Mouse (Mus musculus) forebrain, postnatal 0 days (tissue): ENCODE measurements around the gene Lhfpl5. TPM values are rescaled to one million over a fixed set of nuclear protein-coding genes. Genes with fewer than 3 reads are reported as not detected.

Experiments used
- ATAC-seq: fragments of 200-750 bp; cut with Nextera tagmentation; 2 replicates; pipeline ENCODE4 v1.8.0; 2017; ENCODE audit warnings: mild to moderate bottlenecking, moderate library complexity
- DNase-seq: peaks from one replicate; pipeline ENCODE4 v3.0.0-alpha.2; 2015
- H3K27ac ChIP-seq: fragments of 300-500 bp; sonication (generic); 2 replicates; pipeline ENCODE4 v1.5.1; 2014; ENCODE audit warnings: low read depth, mild to moderate bottlenecking, antibody characterized with exemption, low read length, moderate library complexity, mixed read lengths
- H3K27me3 ChIP-seq: fragments of 300-500 bp; sonication (generic); 2 replicates; pipeline ENCODE4 v1.6.1; 2014; ENCODE audit warnings: mild to moderate bottlenecking, low read length, mixed read lengths; ENCODE audit not compliant: insufficient read depth
- H3K36me3 ChIP-seq: fragments of 300-500 bp; sonication (generic); 2 replicates; pipeline ENCODE4 v1.6.1; 2014; ENCODE audit warnings: mild to moderate bottlenecking, moderate library complexity; ENCODE audit not compliant: insufficient read depth
- H3K4me1 ChIP-seq: fragments of 300-500 bp; sonication (generic); 2 replicates; pipeline ENCODE4 v1.6.1; 2014; ENCODE audit warnings: antibody characterized with exemption; ENCODE audit not compliant: insufficient read depth
- H3K4me2 ChIP-seq: fragments of 300-500 bp; sonication (generic); 2 replicates; pipeline ENCODE4 v1.6.1; 2014; ENCODE audit warnings: low read depth, mild to moderate bottlenecking, moderate library complexity
- H3K4me3 ChIP-seq: fragments of 300-500 bp; sonication (generic); 2 replicates; pipeline ENCODE4 v1.5.1; 2014; ENCODE audit warnings: low read depth, low read length, mixed read lengths
- H3K9ac ChIP-seq: fragments of 300-500 bp; sonication (generic); 2 replicates; pipeline ENCODE4 v1.6.1; 2014; ENCODE audit warnings: mild to moderate bottlenecking
- H3K9me3 ChIP-seq: fragments of 300-500 bp; sonication (generic); 2 replicates; pipeline ENCODE4 v1.6.1; 2016; ENCODE audit warnings: low read length
- CTCF ChIP-seq: sonication (generic); IDR thresholded peaks from 2 replicates; pipeline ENCODE4 v1.5.1; 2016; ENCODE audit warnings: antibody characterized with exemption, control low read depth, low read depth
- WGBS: fragments of 180-500 bp; shearing (Covaris S2); extraction: QIAGEN DNeasy Blood & Tissue Kit; methylation state at CpG from one replicate; pipeline ENCODE4 v1.1.7; 2014; 5-methylcytosine and 5-hydroxymethylcytosine counted together
- polyA plus RNA-seq: library from polyadenylated mRNA; unstranded; fragments of >200 nt; fragmentation: Nextera tagmentation; extraction: Ambion mirVana; gene quantifications from 2 replicates; pipeline ENCODE4 v1.2.1, GENCODE M21; 2015
- total RNA-seq: library from RNA; depleted of rRNA; stranded (reverse); fragments of >200 nt; gene quantifications from 2 replicates; pipeline ENCODE4 v1.2.3, GENCODE M21; 2014; rRNA removed

Lhfpl5 gene
- total RNA-seq (10.6 and 11.9 TPM in 2 replicates), polyA plus RNA-seq (11.4 and 13.2 TPM in 2 replicates)

DNA sequence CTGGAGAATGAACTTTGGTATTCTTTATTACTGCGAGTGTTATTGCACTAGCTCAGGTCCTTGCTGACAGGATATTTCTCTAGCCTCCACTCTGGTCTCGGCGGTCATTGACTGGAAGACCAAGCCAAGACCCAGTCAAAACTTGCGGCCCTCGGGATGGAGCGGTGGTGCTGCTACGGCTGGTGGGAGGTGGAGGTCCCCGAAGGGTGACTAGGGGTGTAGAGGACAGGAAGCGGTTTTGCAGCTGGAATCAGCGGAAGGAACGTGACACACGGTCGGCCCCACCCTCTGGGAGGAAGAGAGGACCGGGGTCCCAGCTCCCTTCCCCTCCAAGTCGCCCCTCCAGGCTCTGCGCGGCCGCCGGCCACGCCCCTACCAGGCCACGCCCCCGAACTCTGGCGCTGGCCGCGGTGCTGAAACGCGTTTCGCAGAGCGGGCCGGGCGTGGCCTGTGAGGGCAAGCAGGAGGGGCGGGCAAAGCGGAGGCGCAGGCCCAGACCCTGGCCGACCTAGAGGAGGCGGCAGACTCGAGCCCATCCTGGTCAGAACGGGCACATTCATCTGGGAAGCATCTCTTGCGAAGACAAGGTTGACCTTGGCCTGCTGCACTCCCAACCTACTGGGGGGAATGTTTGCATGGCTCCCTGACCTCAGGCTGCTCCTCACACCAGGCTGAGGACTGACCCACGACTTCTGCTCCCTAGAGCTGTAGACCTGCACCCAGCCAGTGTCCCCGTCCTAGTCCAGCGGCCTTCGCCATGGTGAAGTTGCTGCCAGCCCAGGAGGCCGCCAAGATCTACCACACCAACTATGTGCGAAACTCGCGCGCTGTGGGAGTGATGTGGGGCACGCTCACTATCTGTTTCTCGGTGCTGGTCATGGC lies at the start of gene Lhfpl5:
Gene Lhfpl5, plus strand, starts transcription at position 398 of the 882 bp plus-strand sequence.
- Histone ChIP-seq H3K4me3 (peak within 1 kb of the TSS; percentile 40), H3K4me2 (peak within 1 kb of the TSS; percentile 75), H3K4me1 (no peaks in the 10 kb centered on the region), H3K9me3 (no peaks in the 10 kb centered on the region), H3K9ac (peak within 1 kb of the TSS; percentile 52), H3K27me3 (no peaks in the 10 kb centered on the region), H3K36me3 (no peaks in the 10 kb centered on the region), H3K27ac (no peak within 1 kb of the TSS)
- 17% methylated on average over 49 of the region's 50 CpGs for WGBS
- no peak for TF ChIP-seq CTCF
- peak; percentile 62 for DNase-seq
- ATAC-seq = peak; percentile 89

DNA sequence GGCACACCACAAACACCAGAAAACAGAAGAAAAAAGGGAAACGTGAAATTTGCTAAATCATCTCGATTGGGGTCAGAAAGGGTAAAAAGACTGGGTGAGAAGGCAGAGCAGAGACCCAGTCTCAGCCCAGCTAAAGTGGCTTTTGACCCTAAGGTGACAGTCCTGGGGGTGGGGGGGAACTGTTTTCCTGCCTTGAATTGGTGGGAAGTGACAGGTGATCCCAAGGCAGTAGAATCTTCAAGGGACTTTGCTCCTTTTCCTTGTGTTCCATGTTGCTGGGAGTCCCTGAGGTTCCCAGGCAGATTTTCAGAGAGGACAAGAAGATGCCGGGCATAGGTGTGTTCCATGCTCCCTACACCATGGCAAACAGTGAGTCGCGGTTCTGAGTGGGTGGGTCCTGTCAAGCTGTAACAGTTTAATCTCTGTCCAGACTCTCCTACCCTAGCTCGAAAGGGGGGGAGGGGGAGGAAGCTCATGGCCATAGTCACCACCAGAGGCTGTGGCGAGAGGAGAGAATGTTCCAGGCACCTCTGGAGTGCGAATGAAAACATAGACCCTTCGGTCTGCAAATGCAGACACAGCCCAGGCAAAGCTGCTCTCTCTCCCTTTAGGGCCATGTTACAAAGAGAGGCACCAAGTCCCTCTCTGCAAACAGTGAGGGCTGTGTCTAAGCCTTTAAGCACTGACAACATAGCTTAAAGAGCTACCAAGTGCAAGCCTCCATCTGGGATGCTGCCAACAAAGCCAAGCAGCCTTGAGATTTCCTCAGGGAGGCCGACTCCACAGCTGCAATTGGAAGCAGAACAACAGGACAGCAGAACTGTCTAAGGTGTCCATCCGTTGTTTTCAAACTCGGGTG lies 48.0 kb upstream of the Lhfpl5 start:
- ATAC-seq (no peak), DNase-seq (no peak)
- Histone ChIP-seq H3K9ac (no peak overlapping the region), H3K9me3 (no peaks in the 10 kb centered on the region), H3K27ac (no peak overlapping the region; the same call in 1 of the 2 replicates), H3K27me3 (no peaks in the 10 kb centered on the region), H3K36me3 (no peaks in the 10 kb centered on the region), H3K4me1 (0 out of 2 replicates have a peak, but pooled peaks cover 4% of the 10 kb centered on the region), H3K4me2 (peak overlapping the region; percentile 28), H3K4me3 (no peak overlapping the region)
- TF ChIP-seq CTCF = no peak
- WGBS = 46% methylated on average over 12 of the region's 12 CpGs

DNA sequence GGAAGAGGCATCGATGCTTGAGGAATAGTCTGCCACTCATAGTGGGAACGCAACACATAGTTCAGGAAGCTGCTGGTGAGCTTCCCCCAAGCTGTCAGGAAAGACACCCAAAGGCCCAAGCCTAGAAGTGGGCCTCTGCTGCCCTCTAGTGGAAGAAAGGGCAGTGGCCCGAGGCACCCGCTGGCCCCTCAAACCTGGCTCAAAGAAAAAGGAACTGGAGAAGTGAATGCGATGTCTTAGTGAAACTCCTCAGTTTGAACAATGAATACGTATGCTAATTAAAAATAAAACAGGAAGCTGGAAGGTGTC lies 47.4 kb upstream of the Lhfpl5 start:
- peak; percentile 67 for ATAC-seq
- no peaks in the 10 kb centered on the region for H3K36me3 ChIP-seq
- 2% methylated on average over 6 of the region's 6 CpGs for WGBS

DNA sequence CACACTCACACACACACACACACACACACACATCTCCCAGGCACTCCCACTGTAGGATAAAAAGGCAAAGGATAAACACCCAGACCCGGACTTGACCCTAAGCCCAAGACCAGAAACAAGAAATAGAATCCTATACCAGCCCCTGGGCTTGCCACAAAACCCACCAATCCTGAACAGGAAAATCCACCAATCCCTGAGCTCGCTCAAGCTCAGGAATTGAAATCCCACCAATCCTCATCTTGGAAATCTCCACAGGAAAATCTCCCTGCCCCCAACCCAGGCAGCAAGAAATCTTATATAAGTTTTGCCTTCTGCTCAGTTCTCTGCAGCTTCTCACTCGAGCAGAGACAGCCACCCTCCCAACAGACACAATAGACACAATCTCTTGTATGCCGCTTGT lies 46.3 kb upstream of the Lhfpl5 start:
- no peaks in the 10 kb centered on the region for H3K9me3 ChIP-seq
- no peak for DNase-seq
- no peak overlapping the region for H3K9ac ChIP-seq
- no peaks in the 10 kb centered on the region for H3K27me3 ChIP-seq
- 0 out of 2 replicates have a peak, but pooled peaks cover 4% of the 10 kb centered on the region for H3K4me1 ChIP-seq
- no peak overlapping the region for H3K4me3 ChIP-seq
- H3K36me3 ChIP-seq = no peaks in the 10 kb centered on the region
- no peak for TF ChIP-seq CTCF
- H3K27ac ChIP-seq = no peak overlapping the region
- ATAC-seq = 0 out of 2 replicates have a peak, but pooled peaks have one; percentile 21
- 70% methylated on average over 4 of the region's 4 CpGs for whole genome bisulfite sequencing
- H3K4me2 ChIP-seq = no peak overlapping the region

More for the DNA sequence above, 47.4 kb upstream of the Lhfpl5 start:
- Histone ChIP-seq H3K9ac (no peak overlapping the region), H3K4me1 (0 out of 2 replicates have a peak, but pooled peaks cover 4% of the 10 kb centered on the region), H3K4me2 (peak overlapping the region; percentile 28), H3K27ac (no peak overlapping the region), H3K4me3 (no peak overlapping the region), H3K9me3 (no peaks in the 10 kb centered on the region), H3K27me3 (no peaks in the 10 kb centered on the region)
- DNase-seq = peak; percentile 92
- peak; percentile 97 for TF ChIP-seq CTCF

DNA sequence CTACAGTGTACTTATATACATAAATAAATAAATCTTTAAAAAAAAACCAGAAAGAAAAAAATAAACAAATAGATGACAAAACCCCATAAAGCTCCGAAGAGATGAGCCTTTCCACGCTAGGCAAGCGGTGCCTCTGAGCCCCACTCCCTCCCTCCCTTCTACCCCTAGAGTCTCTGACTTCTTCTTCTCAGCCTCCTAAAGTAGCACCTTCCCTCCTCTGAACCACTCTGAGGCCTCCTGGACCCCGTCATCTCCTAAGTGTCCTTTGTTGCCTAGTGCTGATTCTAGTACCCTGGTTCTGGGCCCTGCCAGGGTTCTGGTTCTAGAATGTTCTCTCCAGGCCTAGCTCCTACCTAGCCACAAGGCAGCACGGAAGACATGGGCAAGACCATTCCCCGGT lies 44.9 kb upstream of the Lhfpl5 start, which contains the start of gene Armc12:
Gene Armc12, plus strand, starts transcription at position 301 of the 400 bp plus-strand sequence.
- Histone ChIP-seq H3K9me3 (no peaks in the 10 kb centered on the region), H3K4me2 (no peak within 1 kb of the TSS), H3K9ac (no peak within 1 kb of the TSS), H3K4me3 (no peak within 1 kb of the TSS), H3K4me1 (0 out of 2 replicates have a peak, but pooled peaks cover 4% of the 10 kb centered on the region), H3K36me3 (no peaks in the 10 kb centered on the region), H3K27ac (no peak within 1 kb of the TSS), H3K27me3 (no peaks in the 10 kb centered on the region)
- DNase-seq = no peak
- ATAC-seq = no peak
- WGBS = 91% methylated on average over 6 of the region's 6 CpGs
- no peak for TF ChIP-seq CTCF

DNA sequence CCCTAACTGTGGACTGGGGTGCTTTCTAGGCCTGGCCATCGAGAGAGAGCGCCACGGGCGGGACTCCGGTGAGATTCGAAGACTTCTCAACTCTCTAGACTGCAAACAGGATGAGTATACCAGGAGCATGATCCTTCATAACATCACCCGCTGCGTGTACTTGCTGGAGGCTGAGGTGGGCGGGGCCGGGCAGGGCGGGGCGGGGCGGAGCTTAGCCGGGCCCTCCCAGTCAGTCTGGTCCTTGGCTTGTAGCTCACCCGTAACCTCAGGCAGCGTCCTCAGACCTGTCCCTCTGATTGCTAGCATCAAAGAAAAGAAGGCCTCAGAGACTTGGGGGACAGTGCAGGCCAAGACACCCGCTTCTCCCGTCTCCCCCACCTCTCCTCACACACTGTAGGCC lies 43.5 kb upstream of the Lhfpl5 start:
- Histone ChIP-seq H3K27ac (no peak overlapping the region), H3K4me3 (no peak overlapping the region), H3K36me3 (no peaks in the 10 kb centered on the region), H3K9me3 (no peaks in the 10 kb centered on the region), H3K9ac (no peak overlapping the region), H3K4me2 (no peak overlapping the region), H3K27me3 (no peaks in the 10 kb centered on the region), H3K4me1 (0 out of 2 replicates have a peak, but pooled peaks cover 4% of the 10 kb centered on the region)
- 18% methylated on average over 18 of the region's 18 CpGs for WGBS
- no peak for TF ChIP-seq CTCF
- no peak for DNase-seq
- no peak for ATAC-seq
